Mouse (Mus musculus) forebrain, embryonic 16.5 days (tissue): ENCODE data around the gene Lrrfip1. TPM values are rescaled to one million over a fixed set of nuclear protein-coding genes. Genes with fewer than 3 reads are reported as not detected.
A peak's percentile ranks its signal among the peaks of the same experiment; 100 is the strongest.

Source experiments
- ATAC-seq: fragments of 200-750 bp; cut with Nextera tagmentation; 2 replicates; pipeline ENCODE4 v1.8.0; 2017; ENCODE audit warnings: mild to moderate bottlenecking, moderate library complexity
- H3K27ac ChIP-seq: fragments of 300-500 bp; sonication (generic); 2 replicates; pipeline ENCODE4 v1.5.1; 2014; ENCODE audit warnings: low read length, control low read depth
- H3K27me3 ChIP-seq: fragments of 300-500 bp; sonication (generic); replicated peaks from 2 replicates; pipeline ENCODE4 v1.6.1; 2014; ENCODE audit warnings: low read length; ENCODE audit not compliant: control insufficient read depth, insufficient read depth
- H3K36me3 ChIP-seq: fragments of 300-500 bp; sonication (generic); 2 replicates; pipeline ENCODE4 v1.6.1; 2014; ENCODE audit not compliant: control insufficient read depth, insufficient read depth
- H3K4me1 ChIP-seq: fragments of 300-500 bp; sonication (generic); replicated peaks from 2 replicates; pipeline ENCODE4 v1.6.1; 2014; ENCODE audit warnings: low read length; ENCODE audit not compliant: control insufficient read depth, insufficient read depth
- H3K4me2 ChIP-seq: fragments of 300-500 bp; sonication (generic); 2 replicates; pipeline ENCODE4 v1.6.1; 2014; ENCODE audit warnings: mild to moderate bottlenecking, low read length, control low read depth
- H3K4me3 ChIP-seq: fragments of 300-500 bp; sonication (generic); replicated peaks from 2 replicates; pipeline ENCODE4 v1.5.1; 2014; ENCODE audit warnings: mild to moderate bottlenecking, low read length, control low read depth
- H3K9ac ChIP-seq: fragments of 300-500 bp; sonication (generic); replicated peaks from 2 replicates; pipeline ENCODE4 v1.6.1; 2014; ENCODE audit warnings: low read depth, low read length, control low read depth
- H3K9me3 ChIP-seq: fragments of 300-500 bp; sonication (generic); 2 replicates; pipeline ENCODE4 v1.6.1; 2016; ENCODE audit warnings: low read length; ENCODE audit not compliant: control insufficient read depth
- WGBS: fragments of 180-500 bp; shearing (Covaris S2); extraction: QIAGEN DNeasy Blood & Tissue Kit; methylation state at CpG from one replicate; pipeline ENCODE4 v1.1.7; 2014; 5-methylcytosine and 5-hydroxymethylcytosine counted together
- polyA plus RNA-seq: library from polyadenylated mRNA; unstranded; fragments of >200 nt; fragmentation: Nextera tagmentation; extraction: Ambion mirVana; gene quantifications from 2 replicates; pipeline ENCODE4 v1.2.1, GENCODE M21; 2015

Lrrfip1 gene
- polyA plus RNA-seq, 1 experiment from 2014 or later, result 48.5 TPM

DNA sequence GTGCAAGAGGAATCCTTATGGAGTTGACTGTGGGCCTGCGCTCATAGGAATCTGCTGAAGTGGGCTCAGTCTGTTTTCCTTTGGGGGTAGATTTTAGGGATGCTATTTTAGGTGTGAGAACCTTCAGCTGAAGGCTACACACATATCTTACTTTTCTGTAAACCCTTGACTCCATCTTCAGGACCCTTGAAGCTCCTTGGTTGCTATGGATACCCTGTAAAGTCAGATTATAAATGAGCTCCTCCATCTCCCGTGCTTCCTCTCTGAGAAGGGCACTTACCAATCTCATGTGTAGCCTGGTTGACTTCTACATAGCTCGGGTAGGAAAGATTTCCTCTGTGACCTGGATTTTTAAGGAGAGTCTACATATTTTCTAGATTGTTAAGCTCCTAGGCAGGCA, 46.1 kb downstream of the Lrrfip1 start:
- H3K4me1 ChIP-seq, result peaks cover 6% of the 10 kb centered on the region
- WGBS, result 77% methylated on average over 3 of the region's 3 CpGs
- no peak overlapping the region for H3K4me3 ChIP-seq
- H3K27me3 ChIP-seq, result no peaks in the 10 kb centered on the region
- no peak overlapping the region for H3K27ac ChIP-seq
- ATAC-seq, result no peak
- no peaks in the 10 kb centered on the region for H3K9me3 ChIP-seq
- H3K9ac ChIP-seq, result no peak overlapping the region
- H3K36me3 ChIP-seq, result no peaks in the 10 kb centered on the region
- H3K4me2 ChIP-seq, result no peak overlapping the region

DNA sequence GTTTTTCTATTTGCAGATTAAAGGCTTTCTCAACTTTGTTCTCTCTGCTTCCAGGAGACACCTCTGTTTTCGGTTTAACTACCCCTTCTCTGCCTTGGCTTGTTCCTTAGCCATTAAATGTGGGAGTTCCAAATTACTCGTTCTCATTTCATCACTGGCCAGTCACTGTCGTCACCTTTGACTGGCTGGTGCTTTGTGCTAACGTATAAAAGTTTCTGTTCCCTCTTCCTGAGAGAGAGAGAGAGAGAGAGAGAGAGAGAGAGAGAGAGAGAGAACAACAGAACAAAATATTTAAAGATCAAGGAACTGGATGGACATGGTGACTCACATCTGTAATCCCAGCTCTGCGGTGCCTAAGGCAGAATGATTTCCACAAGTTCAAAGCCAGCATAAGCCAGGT, 47.7 kb downstream of the Lrrfip1 start:
- Histone ChIP-seq H3K27me3 (no peaks in the 10 kb centered on the region), H3K9ac (no peak overlapping the region), H3K4me3 (no peak overlapping the region), H3K4me1 (peaks cover 6% of the 10 kb centered on the region), H3K36me3 (no peaks in the 10 kb centered on the region), H3K4me2 (no peak overlapping the region), H3K9me3 (no peaks in the 10 kb centered on the region), H3K27ac (no peak overlapping the region)
- ATAC-seq, result no peak
- WGBS, result 76% methylated on average over 5 of the region's 5 CpGs

DNA sequence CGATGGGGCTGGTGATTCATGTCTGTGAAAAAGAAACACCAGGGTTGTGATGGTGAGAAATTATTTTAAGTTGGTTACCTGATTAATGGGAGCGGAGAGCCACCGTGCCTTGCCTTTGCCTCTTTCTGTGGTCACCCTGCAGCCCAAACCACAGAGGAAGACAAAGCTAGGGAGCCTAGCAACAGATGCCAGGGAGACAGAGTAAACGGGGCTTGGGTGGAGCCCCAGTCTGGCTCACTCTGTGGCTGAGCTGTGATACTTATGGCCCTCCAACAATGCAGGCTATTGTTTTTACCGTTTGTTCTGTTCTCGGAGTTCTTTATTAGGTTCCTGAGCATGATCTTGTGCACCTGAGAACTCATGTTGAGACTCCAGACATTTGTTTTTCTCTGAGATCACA, 50.8 kb downstream of the Lrrfip1 start:
- Histone ChIP-seq H3K36me3 (no peaks in the 10 kb centered on the region), H3K27me3 (0 out of 2 replicates have a peak, but pooled peaks cover 4% of the 10 kb centered on the region), H3K9me3 (no peaks in the 10 kb centered on the region), H3K4me3 (no peak overlapping the region), H3K27ac (no peak overlapping the region), H3K9ac (no peak overlapping the region), H3K4me1 (peaks cover 13% of the 10 kb centered on the region), H3K4me2 (no peak overlapping the region)
- no peak for ATAC-seq
- WGBS, result 63% methylated on average over 6 of the region's 6 CpGs

DNA sequence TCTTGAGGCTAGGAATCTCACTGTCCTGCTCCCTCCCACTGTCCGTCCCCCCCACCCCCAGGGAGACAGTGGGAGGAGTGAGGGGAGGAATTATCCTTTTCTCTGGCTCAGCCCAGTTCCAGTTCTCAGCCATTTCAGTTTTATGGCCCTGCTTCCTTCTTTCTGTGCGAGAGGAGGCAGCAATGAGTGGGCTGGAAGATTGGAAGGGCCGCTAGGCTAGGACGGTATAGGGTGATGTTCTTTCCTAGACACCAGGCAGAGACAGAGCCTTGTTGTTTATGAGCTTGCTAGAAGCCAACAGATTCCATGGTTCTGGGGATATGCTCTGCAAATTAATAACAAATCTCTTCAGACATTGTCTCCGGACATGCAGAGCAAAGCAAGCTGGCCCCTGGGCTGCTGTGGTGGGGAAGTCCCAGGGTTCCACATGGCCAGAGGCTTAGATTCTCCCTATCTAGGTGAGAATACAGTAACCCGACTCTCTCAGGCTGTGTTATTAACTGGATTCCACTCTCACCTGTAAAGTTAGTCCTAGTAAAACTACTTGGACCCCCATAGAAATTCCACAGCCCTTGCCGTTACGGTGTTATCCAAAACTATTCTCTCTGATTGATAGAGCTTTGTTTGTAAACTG, 53.0 kb downstream of the Lrrfip1 start:
- Histone ChIP-seq H3K4me2 (no peak overlapping the region), H3K27me3 (0 out of 2 replicates have a peak, but pooled peaks cover 4% of the 10 kb centered on the region), H3K27ac (no peak overlapping the region), H3K9ac (no peak overlapping the region), H3K4me3 (no peak overlapping the region), H3K9me3 (no peaks in the 10 kb centered on the region), H3K4me1 (peaks cover 13% of the 10 kb centered on the region), H3K36me3 (no peaks in the 10 kb centered on the region)
- WGBS, result 84% methylated on average over 8 of the region's 8 CpGs
- ATAC-seq, result no peak

DNA sequence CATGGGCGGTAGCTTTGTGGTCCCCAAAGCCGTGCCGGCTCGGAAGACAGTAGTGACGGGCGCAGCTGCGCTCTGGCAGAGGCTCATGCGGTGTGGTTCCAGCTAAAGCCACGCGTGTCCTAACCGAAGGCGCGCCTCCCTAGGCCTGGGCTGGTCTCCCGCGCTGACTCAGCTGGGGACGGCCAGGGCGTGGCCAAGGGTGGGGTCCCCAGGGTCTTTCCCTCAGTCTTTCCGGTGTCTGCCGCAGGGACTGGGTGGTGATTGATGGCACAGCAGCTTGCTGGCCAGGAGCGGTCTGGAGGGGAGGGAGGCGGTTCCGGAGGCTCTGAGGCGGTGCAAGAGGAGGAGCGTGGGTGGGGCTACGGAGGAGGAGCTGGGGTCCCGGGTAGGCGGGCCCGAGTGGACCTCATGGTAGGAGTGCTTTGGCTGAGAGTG, 54.2 kb downstream of the Lrrfip1 start:
- peak overlapping the region; percentile 93 for H3K4me2 ChIP-seq
- 0% methylated on average over 28 of the region's 28 CpGs for WGBS
- H3K9me3 ChIP-seq, result no peaks in the 10 kb centered on the region
- H3K4me1 ChIP-seq, result peaks cover 13% of the 10 kb centered on the region
- no peaks in the 10 kb centered on the region for H3K36me3 ChIP-seq
- peak overlapping the region; percentile 51 for H3K9ac ChIP-seq
- no peak overlapping the region for H3K27ac ChIP-seq
- peak; percentile 96 for ATAC-seq
- peak overlapping the region; percentile 54 for H3K4me3 ChIP-seq
- 0 out of 2 replicates have a peak, but pooled peaks cover 4% of the 10 kb centered on the region for H3K27me3 ChIP-seq

DNA sequence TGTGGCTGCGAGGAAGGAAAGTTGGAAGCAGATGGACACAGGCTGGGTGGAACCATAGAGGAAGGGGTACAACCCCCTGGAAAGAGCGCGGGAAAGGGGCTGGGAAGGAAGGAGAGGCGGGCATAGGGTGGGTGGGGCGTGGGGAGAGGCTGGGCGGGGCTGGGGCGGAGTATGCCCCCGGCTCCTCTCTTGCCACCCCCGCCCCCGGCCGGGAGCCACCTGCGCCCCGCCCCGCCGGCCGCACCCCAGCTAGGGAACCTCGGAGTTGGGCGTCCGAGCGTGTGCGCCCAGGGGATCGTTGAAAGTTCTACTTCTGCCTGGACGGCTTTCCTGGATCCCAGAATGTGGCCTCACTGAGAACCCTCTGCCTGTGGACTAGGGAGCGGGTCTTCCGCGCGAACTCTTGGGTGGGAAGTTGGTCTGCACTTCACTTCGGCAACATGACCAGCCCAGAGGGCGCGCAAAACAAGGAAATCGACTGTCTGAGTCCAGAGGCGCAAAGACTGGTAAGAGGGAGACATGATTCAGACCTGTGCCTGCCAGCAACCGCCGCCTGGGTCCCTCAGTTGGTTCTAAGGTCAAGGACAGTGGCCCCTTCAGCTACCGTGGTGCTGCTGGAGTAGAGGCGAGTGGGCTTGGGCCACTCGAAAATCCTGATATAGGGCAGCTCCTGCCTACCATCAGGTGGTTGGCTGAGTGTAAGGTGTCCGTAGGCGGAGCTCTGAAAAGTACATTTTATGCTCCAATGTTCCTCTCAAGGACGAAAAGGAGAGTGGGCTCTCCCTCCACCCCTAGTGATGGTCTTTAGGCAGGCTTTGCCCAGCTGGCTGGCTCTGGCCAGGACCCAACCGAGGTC, 54.9 kb downstream of the Lrrfip1 start:
- H3K27ac ChIP-seq, result no peak overlapping the region
- H3K4me3 ChIP-seq, result peak overlapping the region; percentile 54
- H3K36me3 ChIP-seq, result no peaks in the 10 kb centered on the region
- 4% methylated on average over 38 of the region's 41 CpGs for WGBS
- H3K4me2 ChIP-seq, result peak overlapping the region; percentile 93
- ATAC-seq, result no peak; the same call in 1 of the 2 replicates
- no peaks in the 10 kb centered on the region for H3K9me3 ChIP-seq
- peaks cover 13% of the 10 kb centered on the region for H3K4me1 ChIP-seq
- H3K9ac ChIP-seq, result peak overlapping the region; percentile 51
- H3K27me3 ChIP-seq, result 0 out of 2 replicates have a peak, but pooled peaks cover 4% of the 10 kb centered on the region

DNA sequence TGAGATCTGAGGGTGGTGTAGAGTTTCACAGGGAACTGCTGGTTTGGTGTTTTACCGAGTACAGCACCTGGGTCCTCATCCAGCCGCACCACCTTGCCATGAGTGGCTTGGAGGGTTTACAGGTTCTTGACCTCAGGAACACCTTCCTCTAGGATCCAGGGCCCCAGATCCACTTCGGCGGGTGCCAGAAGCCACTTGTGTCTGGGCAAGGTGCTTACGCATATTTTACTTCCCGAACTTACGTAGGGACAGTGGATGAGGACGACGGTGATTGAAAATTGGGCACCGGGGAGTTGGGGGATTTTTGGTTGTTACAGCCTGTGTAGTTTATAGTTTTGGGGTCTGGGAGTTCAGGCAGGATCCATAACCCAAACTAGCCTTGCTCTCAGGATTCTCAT, 55.5 kb downstream of the Lrrfip1 start:
- 62% methylated on average over 10 of the region's 10 CpGs for WGBS

DNA sequence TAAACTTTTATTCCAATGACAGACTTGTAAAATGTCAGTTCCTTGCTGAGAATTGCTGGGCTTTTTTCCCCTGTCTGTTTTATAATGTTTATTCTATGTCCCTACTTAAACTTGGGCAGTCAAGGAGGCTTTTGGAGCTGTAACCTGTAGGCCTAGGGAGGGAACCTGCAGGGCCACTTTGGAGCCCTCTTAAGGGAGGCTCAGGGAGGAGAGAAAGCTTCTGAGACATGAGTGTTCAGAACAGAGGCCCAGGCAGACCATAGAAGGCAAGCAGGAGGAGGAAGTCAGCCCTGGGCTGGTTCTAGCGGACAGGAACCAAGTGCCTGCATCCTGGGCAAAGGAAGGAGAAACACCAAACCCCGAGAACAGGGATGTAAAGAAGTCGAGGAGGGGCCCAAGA, 56.3 kb downstream of the Lrrfip1 start:
- no peak overlapping the region for H3K9ac ChIP-seq
- no peaks in the 10 kb centered on the region for H3K36me3 ChIP-seq
- H3K27me3 ChIP-seq, result 0 out of 2 replicates have a peak, but pooled peaks cover 4% of the 10 kb centered on the region
- no peak overlapping the region for H3K4me2 ChIP-seq
- H3K4me3 ChIP-seq, result no peak overlapping the region
- peaks cover 13% of the 10 kb centered on the region for H3K4me1 ChIP-seq
- H3K9me3 ChIP-seq, result no peaks in the 10 kb centered on the region
- H3K27ac ChIP-seq, result no peak overlapping the region
- 85% methylated on average over 3 of the region's 3 CpGs for WGBS
- ATAC-seq, result no peak

More for the DNA sequence above, 55.5 kb downstream of the Lrrfip1 start:
- no peak for ATAC-seq
- H3K4me1 ChIP-seq, result peaks cover 13% of the 10 kb centered on the region
- H3K9me3 ChIP-seq, result no peaks in the 10 kb centered on the region
- H3K4me3 ChIP-seq, result peak overlapping the region; percentile 54; the same call in 1 of the 2 replicates
- 0 out of 2 replicates have a peak, but pooled peaks cover 4% of the 10 kb centered on the region for H3K27me3 ChIP-seq
- no peaks in the 10 kb centered on the region for H3K36me3 ChIP-seq
- no peak overlapping the region for H3K27ac ChIP-seq
- H3K4me2 ChIP-seq, result no peak overlapping the region
- H3K9ac ChIP-seq, result no peak overlapping the region; the same call in 1 of the 2 replicates

DNA sequence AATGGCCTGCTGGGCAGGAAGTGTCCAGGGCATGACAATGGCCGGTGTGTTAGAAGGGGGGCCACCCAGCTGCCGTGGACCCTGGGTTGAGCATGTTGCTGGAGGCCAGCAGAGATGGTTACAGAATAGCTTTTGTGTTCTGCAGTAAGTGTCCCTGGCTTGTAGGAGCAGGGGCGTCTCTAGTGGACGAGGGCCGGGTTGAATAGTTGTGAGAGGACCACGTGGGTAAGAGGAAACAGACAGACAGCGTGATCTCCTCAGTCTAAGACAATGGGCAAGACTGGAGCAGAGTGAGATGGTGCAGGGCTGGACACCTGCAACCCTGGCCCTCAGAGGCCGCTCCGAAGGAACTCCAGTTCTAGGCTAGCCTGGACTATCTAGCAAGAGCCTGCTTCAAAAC, 57.2 kb downstream of the Lrrfip1 start:
- H3K4me2 ChIP-seq, result no peak overlapping the region
- no peaks in the 10 kb centered on the region for H3K36me3 ChIP-seq
- H3K27ac ChIP-seq, result no peak overlapping the region
- H3K4me3 ChIP-seq, result no peak overlapping the region
- 0 out of 2 replicates have a peak, but pooled peaks cover 4% of the 10 kb centered on the region for H3K27me3 ChIP-seq
- H3K9me3 ChIP-seq, result no peaks in the 10 kb centered on the region
- H3K9ac ChIP-seq, result no peak overlapping the region
- 73% methylated on average over 9 of the region's 9 CpGs for WGBS
- H3K4me1 ChIP-seq, result peaks cover 13% of the 10 kb centered on the region
- no peak for ATAC-seq
